Mouse (Mus musculus) layer of hippocampus, adult 18-20 months (tissue): ENCODE results near the gene Ankrd53. TPM values are rescaled to one million over a fixed set of nuclear protein-coding genes. Genes with fewer than 3 reads are reported as not detected.

Experiments
- total RNA-seq, 2 experiments: library from RNA; stranded (reverse); gene quantifications; 2 replicates each; pipeline ENCODE4 v1.2.3; 2021

Ankrd53 gene
- total RNA-seq, 2 experiments from 2014 or later = not detected

Other genes with a start within 250 kb of the Ankrd53 start
- not detected for gene Actg2, start 226.4 kb upstream of the Ankrd53 start, total RNA-seq
- 10 to 100 TPM; 35.4 to 36.4 TPM for gene Stambp, start 189.9 kb upstream of the Ankrd53 start, total RNA-seq
- not detected for gene Clec4f, start 106.5 kb upstream of the Ankrd53 start, total RNA-seq
- gene Cd207, start 84.8 kb upstream of the Ankrd53 start, total RNA-seq = not detected
- not detected for gene Vax2, start 51.4 kb upstream of the Ankrd53 start, total RNA-seq
- gene Atp6v1b1, start 19.7 kb upstream of the Ankrd53 start, total RNA-seq = under 1 TPM; 0.20 to 0.37 TPM
- gene Tex261, start 13.2 kb downstream of the Ankrd53 start, total RNA-seq = 10 to 100 TPM; 46.8 to 49.1 TPM
- gene Nagk, start 32.3 kb downstream of the Ankrd53 start, total RNA-seq = 10 to 100 TPM; 46.1 to 51.0 TPM
- 10 to 100 TPM; 62.2 to 64.0 TPM for gene Paip2b, start 69.1 kb downstream of the Ankrd53 start, total RNA-seq
- 100 to 1,000 TPM; 134 to 139 TPM for gene Zfp638, start 104.5 kb downstream of the Ankrd53 start, total RNA-seq
- gene Dysf, start 245.9 kb downstream of the Ankrd53 start, total RNA-seq = 1 to 10 TPM; 1.5 to 2.9 TPM